Mouse (Mus musculus): ENCODE data around the gene Nrgn. TPM values are rescaled to one million over a fixed set of nuclear protein-coding genes. Genes with fewer than 3 reads are reported as not detected.

Gene Nrgn
- polyA plus RNA-seq, 1 experiment from 2014 or later, result 1.3 TPM

DNA sequence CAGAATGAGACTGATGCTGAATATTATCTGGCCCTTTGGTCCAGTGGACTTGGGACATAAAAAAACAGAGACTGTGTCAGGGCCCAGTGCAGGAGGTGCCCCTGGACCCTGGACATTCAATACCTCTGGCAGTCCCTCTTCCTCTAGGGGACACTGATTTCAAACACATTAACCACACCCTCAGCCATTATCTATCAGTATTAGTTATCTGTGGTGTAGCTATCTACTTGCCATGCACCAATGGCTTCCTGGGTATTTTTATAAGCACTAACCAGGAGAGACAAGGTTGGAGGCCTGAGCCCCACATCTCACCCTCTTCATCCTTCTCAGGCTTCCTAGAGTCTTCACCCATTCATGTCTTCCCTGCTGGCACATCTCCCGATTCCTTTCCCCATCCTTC, 2.3 kb downstream of the Nrgn start:
- no peaks in the 10 kb centered on the region for H3K9me3 ChIP-seq (replicated peaks)
- H3K36me3 ChIP-seq, result no peaks in the 10 kb centered on the region
- H3K27ac ChIP-seq (replicated peaks), result no peak overlapping the region
- 31% methylated on average over 1 of the region's 1 CpGs for WGBS
- H3K4me3 ChIP-seq, result no peak overlapping the region
- DNase-seq (ENCODE audit: low spot score), result no peak
- H3K4me1 ChIP-seq, result peaks cover 30% of the 10 kb centered on the region
- peaks cover 100% of the 10 kb centered on the region for H3K27me3 ChIP-seq (ENCODE audit: low read depth, poor library complexity, severe bottlenecking)

DNA sequence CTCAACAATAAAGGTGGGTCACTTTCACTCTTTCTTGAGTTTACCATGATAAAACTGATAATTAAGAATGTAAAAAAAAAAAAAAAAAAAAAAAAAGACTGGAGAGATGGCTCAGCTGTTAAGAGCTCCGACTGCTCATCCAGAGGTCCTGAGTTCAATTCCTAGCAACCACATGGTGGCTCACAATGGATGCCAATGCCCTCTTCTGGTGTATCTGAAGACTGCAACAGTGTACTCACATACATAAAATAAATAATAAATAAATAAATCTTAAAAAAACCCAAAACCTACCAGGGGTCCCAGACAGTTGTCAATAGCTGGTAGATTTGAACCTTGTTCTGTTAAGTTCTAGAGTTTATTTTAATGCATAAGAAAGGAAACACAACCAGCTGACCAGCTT, 5.8 kb downstream of the Nrgn start:
- H3K36me3 ChIP-seq, result no peaks in the 10 kb centered on the region
- H3K4me1 ChIP-seq, result peaks cover 27% of the 10 kb centered on the region
- WGBS, result 78% methylated on average over 1 of the region's 1 CpGs
- DNase-seq (ENCODE audit: low spot score), result no peak
- H3K9me3 ChIP-seq (replicated peaks), result no peaks in the 10 kb centered on the region
- no peak overlapping the region for H3K27ac ChIP-seq (replicated peaks)
- H3K4me3 ChIP-seq, result no peak overlapping the region
- H3K27me3 ChIP-seq (ENCODE audit: low read depth, poor library complexity, severe bottlenecking), result peaks cover 100% of the 10 kb centered on the region

DNA sequence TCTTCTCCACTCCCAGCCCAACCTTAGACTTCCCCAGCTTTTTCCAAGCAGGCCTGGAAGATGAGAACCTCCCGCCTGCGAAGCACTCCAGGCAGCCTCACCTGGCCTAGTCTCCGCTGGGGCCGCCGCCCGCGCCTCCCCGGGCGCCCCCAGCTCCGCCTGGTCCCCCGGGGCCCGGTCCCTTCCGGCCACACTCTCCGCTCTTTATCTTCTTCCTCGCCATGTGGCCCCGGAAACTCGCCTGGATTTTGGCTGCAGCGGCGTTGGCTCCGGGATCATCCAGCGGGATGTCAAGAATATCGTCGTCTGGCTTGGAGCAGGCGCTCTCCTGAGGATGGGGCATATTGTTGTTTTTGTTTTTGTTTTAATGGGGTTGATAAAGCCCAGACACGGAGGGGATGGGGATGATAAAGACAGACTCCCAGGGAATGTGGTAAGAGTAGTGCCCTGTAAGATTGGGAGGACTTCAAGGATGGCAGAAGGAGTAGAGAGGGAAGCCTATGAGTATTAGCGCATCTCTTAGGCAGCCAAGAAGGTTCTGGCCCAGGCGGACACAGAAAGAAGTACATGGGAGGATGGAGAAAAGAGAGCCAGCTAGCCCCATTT, 6.8 kb downstream of the Nrgn start:
- peaks cover 24% of the 10 kb centered on the region for H3K4me1 ChIP-seq
- 3% methylated on average over 27 of the region's 27 CpGs for WGBS
- H3K27ac ChIP-seq (replicated peaks), result no peak overlapping the region
- DNase-seq (ENCODE audit: low spot score), result peak; percentile 37
- no peaks in the 10 kb centered on the region for H3K36me3 ChIP-seq
- peak overlapping the region; percentile 34 for H3K4me3 ChIP-seq
- H3K9me3 ChIP-seq (replicated peaks), result no peaks in the 10 kb centered on the region
- H3K27me3 ChIP-seq (ENCODE audit: low read depth, poor library complexity, severe bottlenecking), result peaks cover 100% of the 10 kb centered on the region

DNA sequence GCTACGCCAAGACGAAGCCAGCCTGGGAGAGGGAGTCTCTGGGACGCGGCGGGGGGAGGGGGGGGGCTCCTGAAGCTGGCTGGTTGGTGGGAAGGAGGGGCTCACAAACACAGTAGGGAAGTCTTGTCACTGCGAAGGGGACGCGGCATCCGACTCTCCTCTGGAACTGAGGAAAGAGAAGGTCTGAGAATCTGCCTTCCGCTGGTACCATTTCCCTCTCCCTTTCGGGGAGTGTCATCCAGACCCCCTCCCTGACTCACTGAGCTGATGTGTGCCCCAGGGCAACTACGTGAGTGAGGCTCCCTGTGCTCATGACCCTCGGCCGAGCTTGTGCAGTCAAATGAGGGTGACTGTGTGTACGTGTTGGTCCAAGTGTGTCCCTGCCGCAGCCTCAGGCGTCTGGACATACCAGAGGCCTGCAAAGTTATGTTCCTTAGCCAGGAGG, 7.5 kb downstream of the Nrgn start:
- DNase-seq (ENCODE audit: low spot score), result peak; percentile 29
- no peaks in the 10 kb centered on the region for H3K36me3 ChIP-seq
- H3K9me3 ChIP-seq (replicated peaks), result no peaks in the 10 kb centered on the region
- H3K27ac ChIP-seq (replicated peaks), result no peak overlapping the region
- peaks cover 100% of the 10 kb centered on the region for H3K27me3 ChIP-seq (ENCODE audit: low read depth, poor library complexity, severe bottlenecking)
- 4% methylated on average over 17 of the region's 17 CpGs for WGBS
- H3K4me1 ChIP-seq, result peaks cover 24% of the 10 kb centered on the region
- peak overlapping the region; percentile 47 for H3K4me3 ChIP-seq

DNA sequence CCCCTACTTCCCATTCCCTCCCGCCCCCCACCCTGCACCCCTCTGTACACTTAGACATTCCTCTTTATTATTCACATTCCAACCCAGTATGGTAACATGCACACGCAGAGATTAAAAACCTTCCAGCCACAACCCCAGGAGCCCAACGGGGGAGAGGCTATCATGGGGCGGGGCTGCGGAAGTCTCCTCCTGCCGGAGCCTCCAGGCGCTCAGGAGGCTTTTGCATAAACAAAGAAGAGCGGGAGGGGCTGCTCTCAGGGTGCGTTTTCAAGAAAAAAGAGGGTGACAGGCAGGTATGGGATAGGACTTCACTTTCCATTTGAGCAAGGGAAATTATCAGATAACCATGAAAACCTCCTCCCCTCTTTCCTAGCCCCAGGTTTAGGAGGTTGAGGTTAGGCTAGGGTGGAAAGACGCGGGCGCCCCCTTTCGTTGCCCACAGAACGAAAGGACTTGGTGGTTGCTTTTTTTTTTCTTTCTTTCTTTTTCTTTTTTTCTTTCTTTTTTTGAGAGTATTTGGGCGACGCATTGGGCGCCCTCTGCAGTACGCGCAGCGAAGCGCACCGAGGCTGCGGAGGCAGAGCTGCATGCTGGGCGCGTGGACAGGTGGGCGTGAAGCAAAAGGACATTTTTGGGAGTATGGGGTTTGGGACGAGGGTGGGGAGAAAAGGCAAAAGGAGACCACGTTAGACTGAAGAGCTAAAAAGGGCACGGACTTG, 8.1 kb downstream of the Nrgn start:
- Histone ChIP-seq H3K36me3 (no peaks in the 10 kb centered on the region), H3K9me3 (replicated peaks) (no peaks in the 10 kb centered on the region), H3K4me1 (peaks cover 24% of the 10 kb centered on the region), H3K4me3 (peak overlapping the region; percentile 47), H3K27ac (replicated peaks) (no peak overlapping the region), H3K27me3 (ENCODE audit: low read depth, poor library complexity, severe bottlenecking) (peaks cover 100% of the 10 kb centered on the region)
- DNase-seq (ENCODE audit: low spot score), result peak; percentile 65
- WGBS, result under 1% methylated on average over 29 of the region's 29 CpGs

DNA sequence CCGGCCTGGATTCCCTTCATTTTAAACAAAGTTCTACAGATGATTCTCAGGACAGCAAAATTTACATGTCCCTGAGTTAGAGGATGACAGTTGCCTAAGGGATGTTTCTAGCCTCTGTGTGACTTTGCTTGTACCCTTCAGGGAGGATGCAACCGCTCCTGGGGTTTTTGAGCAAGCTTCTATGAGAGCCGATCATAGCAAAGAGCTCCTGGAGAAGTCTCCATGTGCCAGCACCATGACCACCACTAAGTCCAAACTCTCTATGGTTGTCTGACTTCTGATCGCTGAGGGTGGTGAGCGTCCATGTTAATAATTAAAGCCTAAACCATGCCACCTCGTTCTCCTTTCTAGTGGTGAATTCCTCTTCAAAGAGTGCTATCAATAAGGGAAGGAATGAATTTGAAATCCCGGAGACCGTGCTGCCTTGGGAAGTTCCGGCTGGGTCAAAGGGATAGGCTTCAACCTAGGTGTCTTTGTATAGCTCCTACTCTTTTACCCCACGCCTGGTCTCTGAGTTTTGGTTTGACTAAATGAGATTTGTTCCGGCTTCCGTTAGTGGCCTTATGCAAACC, 8.7 kb downstream of the Nrgn start:
- Histone ChIP-seq H3K9me3 (replicated peaks) (no peaks in the 10 kb centered on the region), H3K36me3 (no peaks in the 10 kb centered on the region), H3K4me3 (peak overlapping the region; percentile 47), H3K27ac (replicated peaks) (no peak overlapping the region), H3K4me1 (peaks cover 27% of the 10 kb centered on the region), H3K27me3 (ENCODE audit: low read depth, poor library complexity, severe bottlenecking) (peaks cover 100% of the 10 kb centered on the region)
- peak; percentile 22 for DNase-seq (ENCODE audit: low spot score)
- 31% methylated on average over 12 of the region's 12 CpGs for WGBS

DNA sequence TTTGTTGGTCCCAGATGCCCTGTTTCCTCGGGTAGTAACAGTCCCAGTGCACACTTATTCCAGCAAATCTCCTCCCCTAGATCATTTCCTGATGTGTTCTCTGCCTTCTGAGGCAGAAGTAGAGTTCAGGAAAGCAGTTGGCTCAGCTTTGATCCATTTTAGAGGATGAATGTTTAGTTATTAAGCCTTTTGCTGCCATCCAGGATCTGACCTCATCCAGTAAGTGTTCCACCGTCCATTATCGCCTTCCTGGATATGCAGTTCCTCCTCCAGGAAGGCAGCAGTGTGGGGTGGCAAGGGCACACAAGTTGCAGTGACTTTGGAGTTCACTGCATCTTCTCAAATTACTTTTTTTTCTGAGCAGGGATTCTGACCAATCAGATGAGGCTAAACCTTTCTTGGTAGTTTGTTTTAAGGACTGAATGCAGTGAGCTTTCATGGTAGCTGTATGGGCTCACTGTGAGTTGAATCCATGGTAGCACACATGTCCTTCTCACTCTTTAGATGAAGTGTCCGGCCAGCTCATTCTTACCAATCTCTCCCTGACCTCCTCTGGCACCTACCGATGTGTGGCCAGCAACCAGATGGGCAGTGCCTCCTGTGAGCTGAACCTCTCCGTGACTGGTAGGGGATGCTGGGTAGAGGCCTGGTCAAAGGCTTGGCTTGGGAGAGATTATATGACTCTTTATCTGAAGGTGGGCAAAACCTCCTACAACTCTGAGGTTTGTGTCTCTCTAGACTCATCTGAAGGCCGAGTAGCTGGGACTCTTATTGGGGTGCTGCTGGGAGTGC, 10.7 kb downstream of the Nrgn start:
- no peaks in the 10 kb centered on the region for H3K36me3 ChIP-seq
- H3K4me3 ChIP-seq, result no peak overlapping the region
- peaks cover 27% of the 10 kb centered on the region for H3K4me1 ChIP-seq
- peaks cover 98% of the 10 kb centered on the region for H3K27me3 ChIP-seq (ENCODE audit: low read depth, poor library complexity, severe bottlenecking)
- H3K27ac ChIP-seq (replicated peaks), result no peak overlapping the region
- H3K9me3 ChIP-seq (replicated peaks), result no peaks in the 10 kb centered on the region
- no peak for DNase-seq (ENCODE audit: low spot score)
- 73% methylated on average over 7 of the region's 7 CpGs for WGBS

DNA sequence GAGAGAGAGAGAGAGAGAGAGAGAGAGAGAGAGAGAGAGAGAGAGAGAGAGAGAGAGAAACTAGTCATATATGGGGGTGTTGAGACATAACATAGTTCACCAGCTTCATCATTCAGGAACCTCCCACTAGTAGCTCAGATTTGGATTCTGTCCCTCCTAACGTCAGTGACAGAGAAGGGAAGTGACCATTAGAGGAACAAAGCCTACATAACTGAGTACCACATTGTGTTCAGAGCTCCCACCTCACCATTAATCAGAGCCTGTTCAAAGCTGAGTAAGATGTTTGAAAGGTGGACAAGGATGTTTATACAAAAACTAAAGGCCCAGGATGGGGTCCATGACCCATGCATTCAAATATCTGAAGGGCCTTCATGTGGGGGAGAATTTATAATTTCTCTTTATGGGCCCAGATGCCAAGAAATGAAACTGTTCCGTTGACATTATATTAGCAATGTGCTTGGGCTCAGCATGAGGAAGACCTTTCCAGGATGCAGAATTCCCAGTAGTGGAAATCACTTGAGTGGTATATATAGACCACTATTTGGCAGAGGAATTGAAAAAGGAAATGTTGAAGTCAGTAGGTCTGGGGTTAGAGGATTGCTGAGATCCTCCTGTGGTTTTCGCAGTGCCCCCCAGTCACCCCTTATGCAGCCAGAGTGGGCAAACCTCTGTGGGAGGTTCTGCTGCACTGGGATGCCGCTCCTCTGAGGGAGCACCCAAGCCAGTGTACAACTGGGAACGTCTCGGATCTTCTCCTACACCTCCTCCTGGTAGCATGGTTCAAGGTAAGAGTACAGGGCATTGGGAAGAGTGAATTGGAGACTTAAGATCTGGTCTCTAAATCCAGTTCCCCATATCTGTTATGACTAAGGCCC, 11.8 kb downstream of the Nrgn start:
- H3K9me3 ChIP-seq (replicated peaks), result no peaks in the 10 kb centered on the region
- peaks cover 91% of the 10 kb centered on the region for H3K27me3 ChIP-seq (ENCODE audit: low read depth, poor library complexity, severe bottlenecking)
- H3K4me3 ChIP-seq, result no peak overlapping the region
- no peak overlapping the region for H3K27ac ChIP-seq (replicated peaks)
- no peaks in the 10 kb centered on the region for H3K36me3 ChIP-seq
- DNase-seq (ENCODE audit: low spot score), result no peak
- peaks cover 26% of the 10 kb centered on the region for H3K4me1 ChIP-seq
- WGBS, result 87% methylated on average over 6 of the region's 6 CpGs

DNA sequence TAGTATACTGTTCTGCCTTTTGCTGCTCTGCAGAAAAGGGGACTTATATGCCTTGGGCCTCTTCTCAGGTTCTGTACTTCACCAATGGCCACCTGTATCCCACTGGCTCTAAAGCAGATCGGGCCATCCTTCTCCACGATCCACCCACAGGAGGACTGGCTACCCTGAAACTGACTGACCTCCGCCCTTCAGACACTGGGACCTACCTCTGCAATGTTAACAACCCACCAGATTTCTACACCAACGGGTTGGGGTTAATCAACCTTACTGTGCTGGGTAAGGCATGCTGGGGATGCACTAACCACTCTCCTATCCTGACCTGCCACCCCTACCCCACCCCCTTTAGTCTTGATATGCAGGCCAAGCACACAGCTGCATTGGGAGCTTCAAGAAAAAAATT, 12.5 kb downstream of the Nrgn start:
- Histone ChIP-seq H3K9me3 (replicated peaks) (no peaks in the 10 kb centered on the region), H3K4me3 (no peak overlapping the region), H3K27ac (replicated peaks) (no peak overlapping the region), H3K27me3 (ENCODE audit: low read depth, poor library complexity, severe bottlenecking) (peaks cover 84% of the 10 kb centered on the region), H3K36me3 (no peaks in the 10 kb centered on the region), H3K4me1 (peaks cover 19% of the 10 kb centered on the region)
- DNase-seq (ENCODE audit: low spot score), result no peak
- 87% methylated on average over 4 of the region's 4 CpGs for WGBS

DNA sequence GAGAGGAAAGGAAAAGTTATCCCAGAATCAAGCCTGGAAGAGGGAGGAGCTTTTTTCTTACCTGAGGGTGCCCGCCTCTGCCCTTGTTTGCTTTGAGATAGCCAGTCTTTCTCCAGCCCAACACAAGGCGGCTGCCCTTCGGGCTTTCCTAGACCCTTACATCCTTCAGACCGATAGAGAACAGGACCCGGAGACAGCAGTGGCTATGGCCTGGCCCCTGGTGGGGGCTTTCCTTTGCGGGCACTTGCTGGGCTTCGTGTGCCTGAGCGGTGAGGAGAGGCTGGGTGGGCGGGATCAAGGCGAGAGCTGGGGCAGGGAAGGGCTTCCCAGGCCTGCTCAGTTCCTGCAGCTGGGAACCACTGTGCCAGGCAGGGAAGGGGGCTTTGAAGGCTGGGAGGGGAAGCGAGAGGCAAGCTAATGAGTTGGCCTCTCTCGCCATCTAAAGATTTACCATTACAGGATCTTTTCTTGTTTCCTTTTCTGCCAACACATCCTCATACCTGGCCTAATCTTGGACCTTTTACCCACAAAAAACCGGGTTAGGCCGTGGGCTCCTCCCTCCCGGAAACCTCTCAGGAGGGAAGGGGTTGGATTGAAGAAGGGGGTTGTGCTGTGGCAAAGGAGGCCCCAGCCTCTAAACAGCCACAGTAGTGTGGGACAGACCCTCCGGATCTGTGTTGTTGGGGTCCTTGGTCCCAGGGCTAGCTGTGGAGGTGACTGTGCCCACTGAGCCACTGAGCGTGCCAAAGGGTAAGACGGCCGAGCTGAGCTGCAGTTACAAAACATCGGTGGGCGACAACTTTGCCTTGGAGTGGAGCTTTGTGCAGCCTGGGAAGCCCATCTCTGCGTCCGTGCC, 13.3 kb downstream of the Nrgn start, which contains the start of gene Vsig2:
TSS of gene Vsig2 (plus strand) at position 86 of the 856 bp plus-strand sequence.
- H3K36me3 ChIP-seq, result no peaks in the 10 kb centered on the region
- peaks cover 11% of the 10 kb centered on the region for H3K4me1 ChIP-seq
- no peaks in the 10 kb centered on the region for H3K9me3 ChIP-seq (replicated peaks)
- peaks cover 79% of the 10 kb centered on the region for H3K27me3 ChIP-seq (ENCODE audit: low read depth, poor library complexity, severe bottlenecking)
- no peak for DNase-seq (ENCODE audit: low spot score)
- H3K4me3 ChIP-seq, result no peak within 1 kb of the TSS
- WGBS, result 49% methylated on average over 23 of the region's 23 CpGs
- H3K27ac ChIP-seq (replicated peaks), result no peak within 1 kb of the TSS

DNA sequence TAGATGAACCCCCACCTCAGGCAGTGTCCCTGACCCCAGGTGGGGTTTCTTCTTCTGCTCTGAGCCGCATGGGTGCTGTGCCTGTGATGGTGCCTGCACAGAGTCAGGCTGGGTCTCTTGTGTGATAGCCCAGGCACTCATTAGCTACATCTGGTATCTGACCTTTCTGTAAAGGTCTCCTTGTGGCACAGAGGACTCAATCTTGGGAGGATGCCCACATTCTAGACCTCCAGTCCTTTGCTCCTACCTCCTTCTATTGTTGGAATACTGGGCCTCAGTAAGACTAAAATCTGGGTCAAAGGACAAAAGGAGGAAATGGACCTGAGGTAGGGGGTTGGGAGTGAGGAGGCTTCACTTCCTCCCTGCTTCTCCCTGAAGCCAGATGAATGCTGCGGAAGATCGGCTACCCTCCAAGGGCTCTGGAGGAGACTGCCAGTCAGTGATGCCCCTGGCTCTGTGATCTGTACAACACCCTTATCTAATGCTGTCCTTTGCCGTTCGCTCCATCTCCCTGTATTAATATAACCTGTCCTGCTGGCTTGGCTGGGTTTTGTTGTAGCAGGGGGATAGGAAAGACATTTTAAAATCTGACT, 14.9 kb downstream of the Nrgn start:
- Histone ChIP-seq H3K4me3 (no peak overlapping the region), H3K27me3 (ENCODE audit: low read depth, poor library complexity, severe bottlenecking) (peaks cover 78% of the 10 kb centered on the region), H3K27ac (replicated peaks) (no peak overlapping the region), H3K36me3 (no peaks in the 10 kb centered on the region), H3K4me1 (peaks cover 3% of the 10 kb centered on the region; the same call in 1 of the 2 replicates), H3K9me3 (replicated peaks) (no peaks in the 10 kb centered on the region)
- 81% methylated on average over 5 of the region's 5 CpGs for WGBS
- no peak for DNase-seq (ENCODE audit: low spot score)
